Mouse (Mus musculus): ENCODE results near the gene Zfp827.

DNA sequence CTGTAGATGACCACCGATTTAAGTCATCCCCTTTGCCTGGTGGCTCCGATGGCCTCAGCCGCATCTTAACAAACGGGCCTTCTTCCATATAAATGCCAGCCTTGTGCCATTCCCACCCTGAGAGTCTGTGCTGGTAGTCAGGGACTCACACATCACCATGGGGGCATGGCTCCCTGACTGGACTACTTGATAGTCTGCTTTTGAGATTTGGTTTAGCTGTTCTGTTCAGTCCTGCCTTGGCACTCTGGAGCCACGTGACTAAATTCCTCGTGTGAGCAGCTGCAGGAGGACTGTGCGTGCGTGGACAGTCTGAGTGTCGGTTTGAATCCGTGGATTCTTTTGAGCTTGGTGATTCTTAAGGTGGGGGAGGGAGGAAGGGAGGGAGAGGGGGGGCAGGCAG lies 53.7 kb downstream of the Zfp827 start:
- TF ChIP-seq CTCF (IDR thresholded peaks at IDR 0.05; ENCODE audit: low read depth, low read length): no peak
- TF ChIP-seq POLR2A (IDR thresholded peaks at IDR 0.05; ENCODE audit: borderline replicate concordance, low read depth, low read length): no peak

Measured in bone marrow macrophage, adult 2 months (primary cell).